Mouse (Mus musculus) hindbrain, postnatal 0 days (tissue): ENCODE measurements around the gene Fam196b. TPM values are rescaled to one million over a fixed set of nuclear protein-coding genes. Genes with fewer than 3 reads are reported as not detected.
A peak's percentile ranks its signal among the peaks of the same experiment; 100 is the strongest.

Experiments
- ATAC-seq: fragments of 200-750 bp; cut with Nextera tagmentation; 2 replicates; pipeline ENCODE4 v1.8.0; 2017; ENCODE audit warnings: mild to moderate bottlenecking, moderate TSS enrichment, moderate library complexity
- DNase-seq: peaks from one replicate; pipeline ENCODE4 v3.0.0-alpha.2; 2015; ENCODE audit warnings: low spot score
- H3K27ac ChIP-seq: fragments of 300-500 bp; sonication (generic); 2 replicates; pipeline ENCODE4 v1.5.1; 2014; ENCODE audit warnings: mild to moderate bottlenecking
- H3K27me3 ChIP-seq: fragments of 300-500 bp; sonication (generic); 2 replicates; pipeline ENCODE4 v1.6.1; 2014; ENCODE audit warnings: low read length, mixed read lengths; ENCODE audit not compliant: insufficient read depth
- H3K36me3 ChIP-seq: fragments of 300-500 bp; sonication (generic); 2 replicates; pipeline ENCODE4 v1.6.1; 2014; ENCODE audit warnings: low read length, mixed read lengths; ENCODE audit not compliant: insufficient read depth
- H3K4me1 ChIP-seq: fragments of 300-500 bp; sonication (generic); 2 replicates; pipeline ENCODE4 v1.6.1; 2014; ENCODE audit warnings: antibody characterized with exemption, low read length, mixed read lengths; ENCODE audit not compliant: insufficient read depth
- H3K4me2 ChIP-seq: fragments of 300-500 bp; sonication (generic); 2 replicates; pipeline ENCODE4 v1.6.1; 2014; ENCODE audit warnings: low read depth, mild to moderate bottlenecking, low read length, moderate library complexity, mixed read lengths
- H3K4me3 ChIP-seq: fragments of 300-500 bp; sonication (generic); 2 replicates; pipeline ENCODE4 v1.5.1; 2014; ENCODE audit warnings: low read length
- H3K9ac ChIP-seq: fragments of 300-500 bp; sonication (generic); replicated peaks from 2 replicates; pipeline ENCODE4 v1.6.1; 2014; ENCODE audit warnings: mild to moderate bottlenecking, low read length, moderate library complexity, mixed read lengths
- H3K9me3 ChIP-seq: fragments of 300-500 bp; sonication (generic); 2 replicates; pipeline ENCODE4 v1.6.1; 2016; ENCODE audit warnings: low read length, mixed read lengths
- CTCF ChIP-seq: IDR thresholded peaks from 2 replicates; pipeline ENCODE4 v1.5.1; 2016; ENCODE audit warnings: antibody characterized with exemption, control low read depth, low read depth
- WGBS: fragments of 180-500 bp; shearing (Covaris S2); extraction: QIAGEN DNeasy Blood & Tissue Kit; methylation state at CpG from one replicate; pipeline ENCODE4 v1.1.7; 2014; 5-methylcytosine and 5-hydroxymethylcytosine counted together
- polyA plus RNA-seq: library from polyadenylated mRNA; unstranded; fragments of >200 nt; fragmentation: Nextera tagmentation; extraction: Ambion mirVana; gene quantifications from 2 replicates; pipeline ENCODE4 v1.2.1, GENCODE M21; 2015
- total RNA-seq: library from RNA; depleted of rRNA; stranded (reverse); fragments of >200 nt; gene quantifications from 2 replicates; pipeline ENCODE4 v1.2.3, GENCODE M21; 2014

The Fam196b gene
- total and polyA plus RNA-seq, 2 experiments from 2014 or later = 2.1 to 6.8 TPM

DNA sequence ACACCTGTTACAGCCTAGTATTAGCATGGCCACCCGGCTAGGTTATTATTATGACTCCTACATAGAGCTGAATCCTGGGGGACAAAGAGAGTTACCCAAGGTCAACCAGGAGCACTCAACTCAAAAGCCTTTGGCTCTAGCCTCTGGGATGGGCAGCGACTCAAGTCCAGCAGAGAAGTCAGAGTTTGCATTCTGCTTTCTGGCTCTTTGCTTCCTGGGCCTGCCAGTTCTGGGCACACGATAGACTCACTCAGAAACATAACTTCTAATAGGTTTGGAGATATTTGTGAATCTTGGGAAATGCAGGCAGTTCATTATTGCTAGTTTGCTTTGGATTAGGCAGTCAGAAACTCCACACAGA is 102.0 kb downstream of the Fam196b start:
- Histone ChIP-seq H3K4me2 (no peak overlapping the region), H3K27me3 (no peaks in the 10 kb centered on the region), H3K9ac (no peak overlapping the region), H3K4me3 (no peak overlapping the region), H3K4me1 (peaks cover 4% of the 10 kb centered on the region), H3K9me3 (no peaks in the 10 kb centered on the region), H3K27ac (no peak overlapping the region), H3K36me3 (no peaks in the 10 kb centered on the region)
- DNase-seq (peak; percentile 24), ATAC-seq (0 out of 2 replicates have a peak, but pooled peaks have one; percentile 29)
- 48% methylated on average over 3 of the region's 3 CpGs for WGBS
- TF ChIP-seq CTCF = no peak

DNA sequence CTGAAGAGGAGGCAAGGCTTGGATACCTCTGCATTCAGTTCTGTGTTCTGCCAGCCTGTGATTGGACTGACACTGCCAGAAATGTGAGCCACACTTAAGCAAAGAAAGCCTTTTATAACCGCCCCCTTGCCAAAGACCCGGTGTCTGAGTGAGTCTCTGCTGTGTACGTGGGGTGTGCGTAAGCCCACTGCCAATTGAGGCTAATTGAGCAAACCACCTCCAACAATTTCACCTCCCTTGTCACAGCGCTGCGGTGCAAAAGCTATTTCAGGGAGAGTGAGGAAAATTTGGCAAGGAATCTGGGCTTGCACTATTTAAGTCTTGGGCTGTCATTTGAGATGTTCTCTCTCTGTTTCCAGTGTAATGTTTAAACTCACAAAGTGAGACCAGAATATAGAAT is 106.4 kb downstream of the Fam196b start:
- no peak for TF ChIP-seq CTCF
- no peak overlapping the region for H3K9ac ChIP-seq
- no peak for ATAC-seq
- H3K4me2 ChIP-seq = no peak overlapping the region
- no peak overlapping the region for H3K4me3 ChIP-seq
- no peaks in the 10 kb centered on the region for H3K27me3 ChIP-seq
- DNase-seq = no peak
- H3K27ac ChIP-seq = no peak overlapping the region
- WGBS = 51% methylated on average over 6 of the region's 6 CpGs
- no peaks in the 10 kb centered on the region for H3K9me3 ChIP-seq
- no peaks in the 10 kb centered on the region for H3K36me3 ChIP-seq
- H3K4me1 ChIP-seq = peaks cover 4% of the 10 kb centered on the region

DNA sequence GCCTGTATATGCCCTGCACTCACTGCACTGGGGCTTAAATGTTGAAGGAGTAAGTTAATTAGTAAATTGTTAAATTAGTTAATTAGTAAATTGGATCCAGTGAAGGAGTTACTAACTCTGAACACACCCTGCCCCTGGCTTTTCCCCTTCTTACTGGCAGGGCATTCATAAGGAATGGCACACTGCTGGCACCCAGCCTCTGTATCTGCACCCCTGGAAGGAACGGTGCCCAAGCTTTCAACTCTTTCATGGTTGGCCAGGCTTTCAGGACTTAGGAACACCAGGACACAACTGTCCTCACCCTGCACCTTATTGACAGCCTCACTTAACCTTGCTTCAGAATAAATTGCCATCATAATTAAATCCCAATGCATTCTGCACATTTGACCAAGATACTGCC is 109.9 kb downstream of the Fam196b start:
- ATAC-seq = no peak
- no peak overlapping the region for H3K9ac ChIP-seq
- 73% methylated on average over 1 of the region's 1 CpGs for WGBS
- H3K9me3 ChIP-seq = no peaks in the 10 kb centered on the region
- TF ChIP-seq CTCF = no peak
- no peak overlapping the region for H3K4me3 ChIP-seq
- H3K36me3 ChIP-seq = no peaks in the 10 kb centered on the region
- H3K27me3 ChIP-seq = no peaks in the 10 kb centered on the region
- no peaks in the 10 kb centered on the region for H3K4me1 ChIP-seq
- H3K4me2 ChIP-seq = no peak overlapping the region
- no peak overlapping the region for H3K27ac ChIP-seq
- no peak for DNase-seq

DNA sequence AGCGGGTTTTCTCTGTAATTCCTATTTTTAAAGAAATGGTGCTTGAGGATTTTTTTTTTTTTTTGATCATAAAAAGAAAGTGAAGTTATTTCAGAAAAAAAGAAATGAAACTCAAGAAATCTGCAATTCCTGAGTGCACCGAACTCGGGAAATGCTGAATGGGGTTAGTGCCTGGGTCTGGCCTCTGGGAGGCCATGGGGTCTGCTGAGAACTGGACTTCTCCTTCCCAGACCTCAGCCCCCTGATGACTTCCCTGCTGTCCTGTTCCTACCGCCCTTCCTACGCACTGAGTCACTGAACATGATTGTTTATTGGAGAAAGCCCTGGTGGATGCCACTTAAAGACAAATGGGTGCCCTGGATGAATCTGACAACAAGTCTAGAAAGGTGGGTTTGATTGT is 112.6 kb downstream of the Fam196b start:
- no peaks in the 10 kb centered on the region for H3K9me3 ChIP-seq
- H3K27ac ChIP-seq = no peak overlapping the region
- no peak overlapping the region for H3K4me2 ChIP-seq
- WGBS = 90% methylated on average over 5 of the region's 5 CpGs
- no peak overlapping the region for H3K4me3 ChIP-seq
- ATAC-seq (no peak), DNase-seq (no peak)
- no peak for TF ChIP-seq CTCF
- no peaks in the 10 kb centered on the region for H3K27me3 ChIP-seq
- no peak overlapping the region for H3K9ac ChIP-seq
- no peaks in the 10 kb centered on the region for H3K4me1 ChIP-seq
- no peaks in the 10 kb centered on the region for H3K36me3 ChIP-seq

DNA sequence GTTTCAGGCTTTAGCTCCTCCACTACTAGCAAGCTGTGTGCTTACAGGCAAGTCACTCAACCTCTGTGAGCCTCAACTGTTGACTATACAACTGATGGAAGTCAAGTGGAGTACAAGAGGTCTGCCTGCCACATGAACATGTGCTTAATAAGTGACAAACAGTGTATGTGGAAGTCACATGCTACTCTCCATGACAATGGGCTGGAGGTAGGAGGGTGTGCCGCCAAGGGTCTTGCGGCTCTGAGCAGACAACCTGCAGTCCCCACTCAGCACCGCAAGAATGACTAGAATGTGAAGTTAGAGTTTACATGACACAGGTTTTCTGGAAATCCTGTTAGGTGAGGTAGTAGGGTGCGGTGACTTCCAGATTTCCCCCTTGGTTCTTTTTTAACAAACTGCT is 116.3 kb downstream of the Fam196b start:
- Histone ChIP-seq H3K9me3 (no peaks in the 10 kb centered on the region), H3K4me2 (no peak overlapping the region), H3K27ac (no peak overlapping the region), H3K9ac (no peak overlapping the region), H3K27me3 (no peaks in the 10 kb centered on the region), H3K4me1 (no peaks in the 10 kb centered on the region), H3K4me3 (no peak overlapping the region), H3K36me3 (no peaks in the 10 kb centered on the region)
- DNase-seq (no peak), ATAC-seq (no peak)
- WGBS = 77% methylated on average over 4 of the region's 4 CpGs
- TF ChIP-seq CTCF = no peak

DNA sequence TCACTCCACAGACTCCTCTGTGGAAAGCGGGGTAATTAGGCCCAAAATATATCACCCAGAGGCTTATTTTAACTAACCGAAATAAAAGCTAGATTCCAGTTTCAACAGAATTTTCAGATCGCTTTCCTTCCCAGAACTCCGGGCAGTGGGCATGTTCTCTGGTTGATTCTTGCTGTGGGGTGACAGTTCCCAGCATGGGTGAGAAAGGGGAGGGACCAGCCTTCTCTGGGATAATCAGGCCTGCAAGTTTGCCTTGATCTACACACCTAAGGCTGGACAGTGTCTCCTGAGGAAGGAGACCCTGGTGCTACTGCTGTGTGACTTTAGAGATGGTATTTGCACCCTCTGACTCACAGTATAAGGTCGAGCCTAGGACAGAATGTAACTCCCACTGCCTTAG is 116.7 kb downstream of the Fam196b start:
- Histone ChIP-seq H3K4me2 (no peak overlapping the region), H3K9me3 (no peaks in the 10 kb centered on the region), H3K27me3 (no peaks in the 10 kb centered on the region), H3K4me1 (no peaks in the 10 kb centered on the region), H3K9ac (no peak overlapping the region), H3K36me3 (no peaks in the 10 kb centered on the region), H3K27ac (no peak overlapping the region), H3K4me3 (no peak overlapping the region)
- ATAC-seq = no peak
- no peak for TF ChIP-seq CTCF
- no peak for DNase-seq
- 63% methylated on average over 5 of the region's 5 CpGs for WGBS

DNA sequence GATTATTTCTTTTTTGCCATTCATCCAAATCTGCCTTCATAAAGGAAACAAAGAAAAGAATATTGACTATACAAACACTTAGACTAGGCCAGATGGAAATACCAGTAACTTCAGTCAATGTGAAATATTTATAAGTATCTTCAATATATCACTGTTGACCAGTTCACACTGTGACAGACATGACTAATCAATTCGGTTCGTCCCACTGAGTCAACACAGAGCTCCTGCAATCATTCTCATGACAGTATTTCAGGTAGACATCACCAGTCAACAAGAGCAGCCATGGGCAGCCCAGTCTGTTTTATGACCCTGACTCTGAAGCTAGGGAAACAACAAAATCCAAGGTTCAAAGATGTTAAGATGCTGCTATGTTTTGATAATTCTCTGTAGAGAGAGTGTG is 117.4 kb downstream of the Fam196b start:
- H3K4me1 ChIP-seq = no peaks in the 10 kb centered on the region
- H3K4me3 ChIP-seq = no peak overlapping the region
- no peaks in the 10 kb centered on the region for H3K36me3 ChIP-seq
- no peak for TF ChIP-seq CTCF
- ATAC-seq = no peak
- H3K9me3 ChIP-seq = no peaks in the 10 kb centered on the region
- no peaks in the 10 kb centered on the region for H3K27me3 ChIP-seq
- H3K9ac ChIP-seq = no peak overlapping the region
- no peak overlapping the region for H3K4me2 ChIP-seq
- no peak for DNase-seq
- no peak overlapping the region for H3K27ac ChIP-seq
- 74% methylated on average over 2 of the region's 2 CpGs for WGBS
